ENCODE assay signal across 13 mouse cellular contexts in genomic region chr5:42891890-42892289, GRCm38 (mm10).
A peak's percentile ranks its signal among the peaks of the same experiment; 100 is the strongest.
DNase-seq lines count a peak whose midpoint lies in the region; ATAC-seq lines count a peak whose summit lies in the region.
"Had no signal": no experiment of that assay in that cellular context is flagged by ENCODE, and none has a peak within 500 bp of the region (broad histone marks: within the 10 kb centered on the region; RNA-seq: fewer than 3 reads in every experiment).

No protein-coding gene starts in this region.

- 12% methylated on average over 2 of the region's 2 CpGs for whole genome bisulfite sequencing in midbrain, embryonic 11.5 days

- H3K4me2 ChIP-seq in midbrain, embryonic 11.5 days = no peak overlapping the region
- H3K4me2 ChIP-seq: limb, embryonic 12.5 days; neural tube, embryonic 13.5 days had no signal

- H3K9ac ChIP-seq in midbrain, embryonic 11.5 days (ENCODE audit: low read length) = no peak overlapping the region
- H3K9ac ChIP-seq: limb, embryonic 12.5 days; neural tube, embryonic 13.5 days had no signal

- H3K4me3 ChIP-seq in midbrain, embryonic 11.5 days (ENCODE audit: low read depth, low read length) = no peak overlapping the region
- H3K4me3 ChIP-seq: limb, embryonic 12.5 days; neural tube, embryonic 13.5 days had no signal

- peak; percentile 9 to 25 for DNase-seq in layer of hippocampus, postnatal 10 days (ENCODE audit: low spot score in 2 of 2)
- no peak for DNase-seq in layer of hippocampus, postnatal 25 days (ENCODE audit: extremely low spot score in 1 of 2, low spot score in 1 of 2)
- DNase-seq in cerebellum, adult 11-12 months = peak; percentile 30
- peak; percentile 45 to 48 for DNase-seq in cerebellum, postnatal 36 days
- no peak for DNase-seq in midbrain, embryonic 11.5 days (ENCODE audit: low spot score, missing footprints)
- no peak for DNase-seq in gastrocnemius, postnatal 25 days
- no peak for DNase-seq in urinary bladder, postnatal 4 days (ENCODE audit: low spot score in 2 of 2)
- DNase-seq: adrenal gland, postnatal 14 days; kidney, adult 11 months; lung, adult 18-20 months had no signal

- no peaks in the 10 kb centered on the region for H3K4me1 ChIP-seq in midbrain, embryonic 11.5 days (ENCODE audit: control insufficient read depth, insufficient read depth, low read length)
- H3K4me1 ChIP-seq: limb, embryonic 12.5 days had no signal

- no peaks in the 10 kb centered on the region for H3K9me3 ChIP-seq in midbrain, embryonic 11.5 days (ENCODE audit: control insufficient read depth, low read length)
- H3K9me3 ChIP-seq: limb, embryonic 12.5 days; neural tube, embryonic 13.5 days had no signal

- no peaks in the 10 kb centered on the region for H3K27me3 ChIP-seq in midbrain, embryonic 11.5 days (ENCODE audit: control insufficient read depth, insufficient read depth, low read length)
- H3K27me3 ChIP-seq: limb, embryonic 12.5 days; neural tube, embryonic 13.5 days had no signal

- H3K36me3 ChIP-seq in midbrain, embryonic 11.5 days (ENCODE audit: control insufficient read depth, insufficient read depth, low read length) = no peaks in the 10 kb centered on the region
- H3K36me3 ChIP-seq: limb, embryonic 12.5 days; neural tube, embryonic 13.5 days had no signal

- ATAC-seq in midbrain, embryonic 11.5 days (ENCODE audit: low FRiP score) = peak; percentile 61; the same call in 1 of the 2 replicates
- ATAC-seq in megakaryocyte-erythroid progenitor cell, adult 5-6 weeks (replicated peaks; ENCODE audit: low FRiP score, low TSS enrichment, poor library complexity, severe bottlenecking) = no peak

- no peak overlapping the region for H3K27ac ChIP-seq in midbrain, embryonic 11.5 days (ENCODE audit: low read depth, low read length)
- H3K27ac ChIP-seq: limb, embryonic 12.5 days; neural tube, embryonic 13.5 days had no signal

Comparison
In these comparisons a context has a peak if more than half of its experiments do, and no peak if none do; other contexts are left out.
1. DNase-seq: peak in layer of hippocampus, postnatal 10 days (2 of 2), cerebellum, adult 11-12 months (single experiment) and cerebellum, postnatal 36 days (2 of 2); none in layer of hippocampus, postnatal 25 days (0 of 2), midbrain, embryonic 11.5 days (single experiment), gastrocnemius, postnatal 25 days (single experiment) and urinary bladder, postnatal 4 days (0 of 2).